Mouse (Mus musculus): ENCODE measurements at regions not wholly inside any gene's neighbourhood (a gene's known extent, or its start where the extent isn't known, plus 50 kb on each side); places are given as distances from the start of the nearest gene placed in this dataset.

GRCm38 (mm10) chr2:38460367-38460766, 51.1 kb upstream of the Nek6 start:
- no peak for DNase-seq
- 81% methylated on average over 2 of the region's 2 CpGs for WGBS
- Histone ChIP-seq H3K4me1 (replicated peaks; ENCODE audit: control insufficient read depth, insufficient read depth, low read length) (no peaks in the 10 kb centered on the region), H3K4me3 (ENCODE audit: control insufficient read depth, insufficient read depth, low read length) (no peak overlapping the region), H3K27ac (ENCODE audit: control insufficient read depth, insufficient read depth, low read length) (no peak overlapping the region), H3K36me3 (ENCODE audit: control insufficient read depth, insufficient read depth, low read length) (no peaks in the 10 kb centered on the region), H3K27me3 (ENCODE audit: control insufficient read depth, insufficient read depth, low read length) (no peaks in the 10 kb centered on the region)
- TF ChIP-seq POLR2A (IDR thresholded peaks at IDR 0.05; ENCODE audit: control insufficient read depth, extremely low read depth, insufficient read depth, low read length, poor library complexity) (no peak), CTCF (IDR thresholded peaks at IDR 0.05; ENCODE audit: borderline replicate concordance, control insufficient read depth, extremely low read depth, insufficient read depth, low read length, poor library complexity) (no peak)

- Histone ChIP-seq H3K36me3 (ENCODE audit: control insufficient read depth, insufficient read depth, low read length) (no peaks in the 10 kb centered on the region), H3K27ac (ENCODE audit: control insufficient read depth, insufficient read depth, low read length) (no peak overlapping the region), H3K4me3 (ENCODE audit: control insufficient read depth, insufficient read depth, low read length) (no peak overlapping the region), H3K4me1 (replicated peaks; ENCODE audit: control insufficient read depth, insufficient read depth, low read length) (no peaks in the 10 kb centered on the region), H3K27me3 (ENCODE audit: control insufficient read depth, insufficient read depth, low read length) (no peaks in the 10 kb centered on the region)
- WGBS: 16% methylated on average over 6 of the region's 6 CpGs
- no peak for TF ChIP-seq CTCF (IDR thresholded peaks at IDR 0.05; ENCODE audit: borderline replicate concordance, control insufficient read depth, extremely low read depth, insufficient read depth, low read length, poor library complexity)
- TF ChIP-seq POLR2A (IDR thresholded peaks at IDR 0.05; ENCODE audit: control insufficient read depth, extremely low read depth, insufficient read depth, low read length, poor library complexity): no peak
- no peak for DNase-seq
Measured at GRCm38 (mm10) chr2:38460825-38461540, 50.5 kb upstream of the Nek6 start.
